22 mouse cellular contexts compared by ENCODE assay signal in genomic region chr10:60928164-60928563, GRCm38 (mm10).
DNase-seq lines count a peak whose midpoint lies in the region; ATAC-seq lines count a peak whose summit lies in the region.
"Had no signal": no experiment of that assay in that cellular context is flagged by ENCODE, and none has a peak within 500 bp of the region (broad histone marks: within the 10 kb centered on the region; RNA-seq: fewer than 3 reads in every experiment).

No protein-coding gene starts in this region.

- intact Hi-C loops in heart, postnatal 14 days (cut with DNase I): no loop called here
- intact Hi-C loops in heart, postnatal 36 days (cut with DNase I): no loop called here

- DNase-seq in heart, adult 11 months: peak; percentile 92
- no peak for DNase-seq in heart, adult 8-10 months (ENCODE audit: low spot score)
- no peak for DNase-seq in heart, postnatal 14 days
- DNase-seq in heart, postnatal 36 days: no peak
- DNase-seq in kidney, postnatal 10 days: peak; percentile 21
- DNase-seq in kidney, adult 8-10 months: no peak
- DNase-seq: B cell, adult 2 months; cerebellum, adult 18-20 months; cerebellum, adult 9-10 months; cerebellum, postnatal 14 days; gastrocnemius, postnatal 25 days; kidney, adult 18-20 months had no signal

- H3K36me3 ChIP-seq in heart, embryonic 12.5 days: no peaks in the 10 kb centered on the region
- H3K36me3 ChIP-seq in heart, embryonic 15.5 days: no peaks in the 10 kb centered on the region
- H3K36me3 ChIP-seq: forebrain, embryonic 15.5 days; G1E; hindbrain, embryonic 13.5 days had no signal

- no peak overlapping the region for H3K4me3 ChIP-seq in heart, embryonic 12.5 days
- H3K4me3 ChIP-seq in heart, embryonic 15.5 days: no peak overlapping the region
- H3K4me3 ChIP-seq: forebrain, embryonic 15.5 days; hindbrain, embryonic 13.5 days had no signal

- WGBS in heart, embryonic 12.5 days: 50% methylated on average over 8 of the region's 8 CpGs
- WGBS in heart, embryonic 15.5 days: 43% methylated on average over 8 of the region's 8 CpGs

- no peak for ATAC-seq in heart, embryonic 12.5 days (ENCODE audit: insufficient number of reproducible peaks, low FRiP score)
- 0 out of 2 replicates have a peak, but pooled peaks have one; percentile 23 for ATAC-seq in heart, embryonic 15.5 days (replicated peaks; ENCODE audit: insufficient number of reproducible peaks, insufficient read depth, low FRiP score, low read depth)
- ATAC-seq: forebrain, embryonic 15.5 days; hindbrain, postnatal 0 days; inflammation-experienced regulatory T-cells, adult 6 months; intestine, embryonic 16.5 days; Patski had no signal

- peaks cover 85% of the 10 kb centered on the region for H3K4me1 ChIP-seq in heart, embryonic 12.5 days (replicated peaks)
- H3K4me1 ChIP-seq in heart, embryonic 15.5 days (replicated peaks): peaks cover 73% of the 10 kb centered on the region

- H3K27ac ChIP-seq in heart, embryonic 12.5 days (ENCODE audit: poor library complexity, severe bottlenecking): peak overlapping the region; percentile 71
- H3K27ac ChIP-seq in heart, embryonic 15.5 days: peak overlapping the region; percentile 76
- H3K27ac ChIP-seq: forebrain, embryonic 15.5 days; hindbrain, embryonic 13.5 days; hindbrain, postnatal 0 days; kidney, postnatal 0 days had no signal

- H3K4me2 ChIP-seq in heart, embryonic 12.5 days: no peak overlapping the region
- no peak overlapping the region for H3K4me2 ChIP-seq in heart, embryonic 15.5 days
- H3K4me2 ChIP-seq: forebrain, embryonic 15.5 days; hindbrain, embryonic 13.5 days had no signal

- no peak overlapping the region for H3K9ac ChIP-seq in heart, embryonic 12.5 days
- no peak overlapping the region for H3K9ac ChIP-seq in heart, embryonic 15.5 days
- H3K9ac ChIP-seq: forebrain, embryonic 15.5 days; hindbrain, embryonic 13.5 days had no signal

- no peaks in the 10 kb centered on the region for H3K27me3 ChIP-seq in heart, embryonic 12.5 days (replicated peaks)
- no peaks in the 10 kb centered on the region for H3K27me3 ChIP-seq in heart, embryonic 15.5 days
- H3K27me3 ChIP-seq: forebrain, embryonic 15.5 days; Patski had no signal

- H3K9me3 ChIP-seq in heart, embryonic 12.5 days (replicated peaks): no peaks in the 10 kb centered on the region
- H3K9me3 ChIP-seq in heart, embryonic 15.5 days (replicated peaks): no peaks in the 10 kb centered on the region
- H3K9me3 ChIP-seq: forebrain, embryonic 15.5 days; hindbrain, embryonic 13.5 days had no signal

Comparison
In these comparisons a context has a peak if more than half of its experiments do, and no peak if none do; other contexts are left out.
1. DNase-seq: peak in heart, adult 11 months (single experiment) and kidney, postnatal 10 days (single experiment); none in heart, adult 8-10 months (single experiment), heart, postnatal 14 days (0 of 2), heart, postnatal 36 days (0 of 2) and kidney, adult 8-10 months (0 of 2).